Mouse (Mus musculus): ENCODE measurements at regions not wholly inside any gene's neighbourhood (a gene's known extent, or its start where the extent isn't known, plus 50 kb on each side); places are given as distances from the start of the nearest gene placed in this dataset.

DNA sequence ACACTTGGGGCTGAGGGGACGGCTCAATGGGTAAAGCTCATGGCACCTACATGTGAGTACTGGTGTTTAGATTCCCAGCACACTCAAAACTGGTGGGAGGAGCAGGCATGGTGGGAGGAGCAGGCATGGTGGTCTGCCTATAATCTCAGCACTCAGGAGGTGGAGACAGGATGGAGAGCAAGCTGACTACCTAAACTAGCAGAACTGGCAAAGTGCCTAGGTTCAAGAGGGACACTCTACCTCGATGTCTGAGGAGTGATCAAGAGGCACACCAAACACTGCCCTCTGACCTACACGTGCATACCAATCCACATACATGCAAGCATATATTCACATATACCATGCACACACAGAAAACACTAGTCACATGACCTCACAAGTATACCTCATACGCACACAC lies 150.7 kb upstream of the Klf14 start:
- DNase-seq = no peak

GRCm38 (mm10) chr6:31112293-31113077 lies 153.6 kb upstream of the Klf14 start:
- no peak for DNase-seq

DNA sequence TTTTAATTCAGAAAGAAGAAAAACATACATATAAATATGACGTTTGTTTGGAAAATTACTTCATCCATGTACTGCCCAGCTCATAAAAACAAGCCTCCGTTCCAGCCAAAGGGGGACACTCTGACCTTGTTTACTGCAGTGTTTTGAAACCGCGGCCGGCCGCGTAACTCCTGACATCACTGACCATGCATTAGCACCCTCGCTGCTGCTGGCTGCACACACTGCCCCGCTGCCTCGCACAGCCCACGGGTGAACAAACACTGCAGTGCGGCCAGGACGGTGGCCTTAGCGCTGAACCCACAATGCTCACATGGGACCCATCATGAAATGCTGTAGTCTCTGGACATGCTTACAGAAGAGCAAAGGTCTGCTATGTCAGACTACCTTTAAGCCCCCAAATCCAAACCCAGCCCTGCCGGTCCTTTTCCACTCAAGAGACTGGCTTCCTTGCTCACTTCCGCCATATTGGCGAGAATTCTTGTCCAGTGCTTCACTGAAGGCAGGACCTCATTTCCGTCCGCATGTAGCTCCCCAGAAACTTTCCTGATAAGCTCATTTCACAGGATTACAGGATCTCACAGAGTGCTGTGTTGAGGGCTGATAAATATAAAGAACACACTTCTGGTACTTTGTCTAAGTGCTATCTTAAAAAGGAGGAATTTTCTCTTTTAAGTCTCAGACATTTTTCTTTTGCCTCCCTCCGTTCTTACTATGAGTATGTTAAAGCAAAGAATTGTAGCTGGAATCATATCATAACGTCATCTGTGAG lies 154.9 kb upstream of the Klf14 start:
- no peak for DNase-seq

DNA sequence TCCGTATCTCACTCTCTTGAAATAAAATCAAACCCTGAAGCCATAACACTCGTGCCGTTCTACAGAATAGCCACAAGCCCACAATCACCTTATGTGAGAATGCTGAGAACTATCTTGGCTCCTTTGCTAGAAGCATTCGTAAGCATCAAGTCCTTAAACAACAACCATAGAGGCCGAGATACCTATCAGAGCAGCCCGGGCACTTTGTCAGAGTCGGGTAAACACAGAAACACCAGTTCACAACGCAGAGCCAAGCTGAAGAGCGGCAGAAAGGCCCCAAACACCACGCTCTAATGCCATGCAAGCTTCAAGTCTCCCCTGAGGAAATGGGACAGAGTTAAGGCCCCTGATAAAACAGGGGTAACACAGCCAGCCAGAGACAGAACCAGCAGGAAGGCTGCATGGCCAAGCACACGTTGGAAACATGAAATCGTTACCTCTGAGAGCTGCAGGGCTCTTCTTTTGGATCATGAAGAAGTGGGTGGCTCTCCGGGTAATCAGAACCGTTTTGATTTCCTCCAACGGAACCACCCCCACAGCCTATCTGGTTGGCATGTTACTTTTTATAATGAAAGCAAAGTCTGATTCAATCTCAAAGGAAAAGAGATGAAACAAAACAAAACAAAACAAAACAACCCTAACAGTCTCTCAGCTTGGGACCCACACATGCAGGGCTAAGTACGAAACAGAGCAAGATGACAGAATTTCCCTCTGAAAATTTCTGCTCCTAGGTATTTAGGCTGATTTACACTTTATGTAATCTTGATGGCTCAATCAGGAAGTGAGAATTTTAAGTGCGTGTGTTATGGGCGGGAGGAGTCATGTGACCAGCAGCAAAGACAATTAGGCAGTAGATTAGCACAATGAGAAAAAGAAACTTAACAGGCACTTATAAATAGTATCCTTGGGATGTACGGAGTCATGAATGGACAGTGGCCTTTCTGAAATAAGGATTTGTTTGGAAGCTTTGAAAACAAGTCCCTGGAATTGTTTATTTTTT lies 155.8 kb upstream of the Klf14 start:
- no peak for DNase-seq

DNA sequence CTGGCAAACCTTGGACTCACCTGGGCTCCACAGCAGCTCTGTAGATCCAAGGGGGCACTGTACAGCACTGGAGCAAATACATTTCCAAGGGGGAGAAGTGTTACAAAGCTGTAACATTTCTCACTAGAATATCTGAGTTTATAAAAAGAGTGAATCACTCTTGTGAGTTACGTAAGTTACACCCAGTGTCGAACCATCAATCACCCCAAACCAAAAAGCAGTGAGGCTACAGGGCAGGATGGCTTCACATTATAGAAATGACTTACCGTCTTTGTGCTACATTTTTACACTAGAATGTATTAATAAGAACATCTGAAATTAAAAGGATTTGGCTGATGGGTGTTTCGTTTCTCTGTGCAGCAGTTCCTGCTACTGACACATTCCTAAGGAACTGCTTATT lies 156.7 kb upstream of the Klf14 start:
- no peak for DNase-seq

GRCm38 (mm10) chr6:31116365-31116764 lies 157.5 kb upstream of the Klf14 start:
- DNase-seq = no peak

- no peak for DNase-seq
Measured at GRCm38 (mm10) chr6:31117666-31118065, 158.8 kb upstream of the Klf14 start.

DNA sequence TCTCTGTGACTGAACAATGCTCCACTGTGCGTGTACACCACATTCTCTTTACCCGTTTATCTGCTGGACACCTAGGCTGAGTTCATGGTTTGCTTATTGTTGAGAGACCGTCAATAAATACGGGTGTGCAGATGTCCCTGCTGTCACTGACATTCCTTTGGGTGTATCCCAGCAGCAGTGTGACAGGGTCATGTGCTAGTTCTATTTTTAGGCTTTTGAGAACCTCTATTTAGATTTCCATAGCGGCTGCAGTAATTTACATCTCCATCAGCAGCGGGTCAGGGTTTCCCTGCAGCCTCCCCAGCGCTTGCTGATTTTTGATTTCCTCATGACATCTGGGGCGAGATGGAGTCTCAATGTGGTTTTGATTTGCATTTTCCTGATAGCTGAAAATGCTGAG lies 162.1 kb upstream of the Klf14 start:
- no peak for DNase-seq

DNA sequence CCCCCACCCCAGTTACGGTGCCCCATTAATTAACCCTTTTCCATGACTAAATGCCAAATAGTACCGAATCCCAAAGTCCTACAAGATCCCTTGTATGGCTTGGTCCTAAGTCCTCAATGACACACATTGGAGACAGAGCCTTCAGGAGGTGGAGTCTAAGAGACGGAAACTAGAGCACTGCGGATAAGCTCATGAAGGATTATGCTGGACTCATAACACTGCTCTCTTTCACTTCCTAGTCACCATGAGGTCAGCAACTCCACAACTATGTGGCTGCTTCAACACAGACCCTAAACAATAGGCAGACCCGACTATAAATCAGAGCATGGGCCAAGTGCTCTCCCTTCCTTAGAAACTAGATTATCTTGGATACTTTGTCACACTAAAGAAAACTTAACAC lies 164.0 kb upstream of the Klf14 start:
- DNase-seq = no peak

DNA sequence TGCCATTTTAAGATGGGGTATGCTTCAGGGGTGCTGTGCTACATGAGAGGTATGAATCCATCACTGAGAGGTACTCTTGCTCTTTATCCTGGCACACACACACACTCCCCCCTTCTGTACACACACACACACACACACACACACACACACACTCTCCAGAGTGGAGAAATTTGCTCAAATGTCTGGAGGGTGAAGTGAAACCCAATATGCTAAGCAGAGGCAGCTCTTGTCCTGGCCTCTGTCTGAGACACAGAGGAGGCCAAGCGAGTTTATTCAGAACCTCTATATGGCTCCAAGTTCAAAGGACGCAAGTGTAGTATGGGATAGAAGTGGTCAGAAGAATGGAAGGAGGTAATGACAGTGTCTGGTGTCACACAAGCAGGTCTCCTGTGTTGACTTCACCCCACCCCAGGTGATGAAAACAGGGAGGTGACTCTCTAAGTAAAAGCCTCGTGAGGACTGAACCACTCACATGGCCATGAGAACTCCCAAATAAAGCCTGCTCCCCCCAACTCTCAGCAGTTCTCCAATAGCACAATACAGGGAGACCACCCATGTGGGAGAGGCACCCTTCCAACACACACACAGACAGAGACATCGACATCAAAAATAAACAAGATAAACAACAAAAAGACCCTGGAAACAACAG lies 164.6 kb upstream of the Klf14 start:
- no peak for DNase-seq

GRCm38 (mm10) chr6:31124076-31124475 lies 165.2 kb upstream of the Klf14 start:
- no peak for DNase-seq

- no peak for DNase-seq
Measured at GRCm38 (mm10) chr6:31124872-31125271, 166.0 kb upstream of the Klf14 start.

DNA sequence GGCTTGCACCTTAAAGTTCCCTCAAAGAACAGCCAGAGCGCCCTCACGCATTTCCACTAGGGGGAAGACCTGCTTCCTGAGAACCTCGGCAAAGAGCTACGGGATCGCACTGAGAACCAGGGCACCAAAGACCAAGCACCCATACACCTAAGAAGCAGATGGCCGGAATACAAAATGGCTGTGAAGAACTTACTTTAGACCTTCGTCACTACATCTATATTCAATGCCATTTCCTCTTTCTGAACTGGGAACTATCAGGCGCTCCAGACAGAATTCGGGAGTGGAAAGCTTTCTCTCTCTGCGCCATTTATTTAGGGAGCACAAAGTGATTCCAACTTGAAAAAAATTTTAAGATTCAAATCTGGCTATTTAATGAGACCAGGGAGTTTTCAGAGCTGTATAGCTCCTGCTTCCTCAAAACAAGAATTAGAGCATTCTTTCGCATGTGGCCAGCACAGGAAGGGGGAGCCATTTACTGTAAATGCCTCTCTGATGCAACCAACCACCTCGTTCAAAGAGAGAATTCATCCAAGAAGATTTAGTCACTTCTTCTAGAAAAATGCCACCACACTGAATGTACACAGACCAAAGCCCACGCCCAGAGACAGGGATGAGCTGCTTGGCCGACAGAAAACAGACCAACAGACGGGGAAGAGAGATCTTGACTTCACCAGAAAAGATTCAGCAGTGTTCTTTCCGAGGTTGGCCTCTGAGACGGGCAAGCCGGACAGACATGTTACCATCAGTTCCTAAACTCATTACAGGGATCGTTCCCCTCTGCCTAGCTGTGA lies 166.6 kb upstream of the Klf14 start:
- DNase-seq = no peak

DNA sequence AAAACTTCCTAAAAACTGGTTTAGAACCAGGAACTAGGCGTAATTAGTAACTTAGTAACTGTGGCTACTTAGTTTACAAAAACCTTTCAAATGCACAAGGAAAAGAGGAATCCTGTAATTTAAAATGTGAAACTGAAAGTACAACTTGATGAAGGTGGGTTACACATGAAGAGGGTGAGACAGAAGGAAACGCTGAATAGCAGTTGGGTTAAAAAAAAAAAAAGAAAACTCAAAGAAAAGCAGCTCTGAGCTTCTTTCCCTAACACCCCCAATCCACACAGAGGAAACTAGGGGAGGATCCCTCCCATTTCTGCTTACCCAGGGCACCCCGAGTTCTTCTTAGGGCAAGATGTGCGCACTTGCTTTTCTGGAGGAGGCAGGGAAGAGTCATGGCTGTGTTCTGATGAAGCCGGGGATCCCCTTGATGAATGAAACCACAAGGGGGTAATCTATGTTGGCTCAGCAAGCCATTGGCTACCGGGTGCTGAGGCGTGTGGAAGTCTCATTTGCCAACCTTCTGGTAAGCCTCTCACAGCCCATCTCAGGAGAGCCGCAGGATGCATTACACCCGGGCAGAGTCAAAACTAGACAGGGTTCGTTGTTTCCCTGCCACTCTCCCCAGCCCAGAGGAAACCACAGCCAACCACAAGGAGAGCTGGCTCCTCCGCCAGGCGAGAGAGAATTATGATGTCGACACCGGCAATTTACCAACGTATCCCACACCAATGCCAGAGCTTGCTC lies 167.4 kb upstream of the Klf14 start:
- DNase-seq = no peak

- no peak for DNase-seq
Measured at GRCm38 (mm10) chr6:31129170-31129569, 170.3 kb upstream of the Klf14 start.

DNA sequence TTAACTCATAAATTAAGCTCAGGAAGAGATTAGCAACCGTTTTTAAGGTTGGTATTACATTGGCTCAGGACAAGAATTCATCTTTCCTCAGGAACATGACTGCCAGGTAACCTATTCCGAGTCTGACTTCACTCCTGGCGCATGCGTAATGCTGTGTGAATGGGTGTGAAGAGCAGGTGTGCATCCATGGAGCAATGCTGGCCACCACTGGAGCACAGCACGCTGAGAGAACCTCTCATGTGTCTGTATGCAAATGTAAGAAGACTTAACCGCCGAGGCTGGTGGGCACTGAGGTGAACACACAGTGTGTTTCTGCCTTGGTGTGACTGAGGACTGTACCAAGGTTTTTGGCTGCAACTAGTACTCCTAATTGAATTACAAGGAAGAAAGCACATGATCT lies 171.1 kb upstream of the Klf14 start:
- no peak for DNase-seq

DNA sequence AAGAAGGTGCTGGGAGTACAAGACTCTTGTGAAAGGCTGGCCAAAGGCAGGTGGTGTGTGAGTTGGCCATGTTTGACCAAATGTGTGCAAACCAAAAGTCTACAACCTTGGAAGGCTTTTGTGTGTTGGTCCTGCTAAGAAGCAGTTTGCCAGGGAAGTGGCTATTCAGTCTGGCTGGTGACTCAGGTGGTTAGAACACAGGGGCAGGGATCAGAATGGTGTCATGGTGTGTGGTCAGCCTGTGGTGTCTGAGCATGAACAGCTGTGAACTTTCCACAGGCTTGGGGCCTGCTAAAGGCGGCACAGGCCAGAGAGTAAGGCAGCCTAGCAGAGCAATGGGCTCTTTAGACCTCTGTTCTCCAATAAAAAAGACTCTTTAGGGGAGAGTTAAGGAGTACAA lies 171.6 kb upstream of the Klf14 start:
- DNase-seq = no peak

DNA sequence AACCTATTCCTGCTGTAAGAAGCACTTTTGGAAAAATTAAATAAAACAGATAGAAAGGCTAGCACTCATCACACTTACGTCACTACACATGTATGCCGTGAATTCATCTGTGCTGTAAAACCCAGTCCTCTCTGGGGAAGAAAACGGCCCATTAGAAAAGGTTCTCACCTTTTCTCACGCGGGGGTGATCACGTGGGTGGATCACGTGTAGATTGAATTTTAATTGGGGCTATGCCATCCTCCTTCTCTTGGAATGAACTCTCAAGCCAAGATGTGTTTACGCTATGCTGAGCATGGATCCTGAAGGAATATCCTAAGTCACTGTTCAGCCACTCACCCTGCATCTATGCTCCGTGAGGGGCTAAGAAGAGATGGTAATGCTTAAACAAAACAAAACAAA lies 172.8 kb upstream of the Klf14 start:
- DNase-seq = no peak

DNA sequence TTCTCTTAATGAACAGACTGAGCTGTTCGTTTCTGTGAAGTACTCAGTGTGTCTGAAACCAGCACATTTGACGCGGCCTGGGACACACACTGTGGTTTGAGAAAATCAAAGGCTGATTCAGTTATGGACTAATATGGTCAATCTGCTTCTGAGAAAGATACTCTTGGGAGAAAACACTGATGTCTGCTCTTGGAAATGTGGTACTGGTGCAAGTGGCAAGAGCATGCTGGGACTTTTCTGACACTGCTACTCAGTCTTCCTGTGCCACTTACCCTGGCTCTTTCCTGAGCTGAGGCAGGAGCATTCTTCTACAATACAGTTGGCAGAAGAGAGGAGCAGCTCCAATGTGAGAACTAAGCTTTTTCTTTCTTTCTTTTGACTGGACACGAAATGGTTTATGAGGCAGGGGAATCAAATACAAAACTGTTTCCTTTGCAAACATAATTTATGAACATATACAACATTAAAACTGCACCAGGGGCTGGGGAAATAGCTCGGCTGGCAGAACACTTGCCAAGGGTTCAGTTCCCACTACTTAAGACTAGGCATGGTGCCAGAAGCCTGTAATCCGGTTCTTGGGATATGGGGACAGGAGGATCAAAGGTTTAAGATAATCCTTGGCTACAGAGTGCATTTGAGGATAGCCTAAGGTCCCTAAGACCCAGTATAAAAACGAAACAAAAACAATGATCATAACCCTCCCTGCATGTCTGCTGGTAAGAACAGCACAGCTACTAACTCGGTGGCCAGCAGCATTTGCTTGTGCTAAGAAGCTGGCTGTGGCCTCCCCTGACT lies 173.7 kb upstream of the Klf14 start:
- DNase-seq = no peak

Measured in gastrocnemius, postnatal 10 days (tissue).